Mouse (Mus musculus) megakaryocyte, embryonic 14.5 days (primary cell): ENCODE measurements at regions not wholly inside any gene's neighbourhood (a gene's known extent, or its start where the extent isn't known, plus 50 kb on each side); places are given as distances from the start of the nearest gene placed in this dataset.

Experiments used
- H3K27me3 ChIP-seq: replicated peaks from 2 replicates; pipeline ENCODE3; 2012; ENCODE audit warnings: inconsistent platforms
- H3K36me3 ChIP-seq: replicated peaks from 2 replicates; pipeline ENCODE3; 2012; ENCODE audit warnings: low read length, inconsistent platforms, mixed read lengths
- H3K4me1 ChIP-seq: 2 replicates; pipeline ENCODE4 v1.6.1; 2012; ENCODE audit warnings: inconsistent platforms
- H3K4me3 ChIP-seq: replicated peaks from 2 replicates; pipeline ENCODE3; 2012; ENCODE audit warnings: moderate library complexity, mild to moderate bottlenecking, inconsistent platforms
- H3K9me3 ChIP-seq: 2 replicates; pipeline ENCODE4 v1.6.1; 2012; ENCODE audit warnings: inconsistent platforms
- FLI1 ChIP-seq: IDR thresholded peaks from 2 replicates; pipeline ENCODE4 v1.6.1; 2012; ENCODE audit warnings: low read length, inconsistent platforms, mixed read lengths
- GATA1 ChIP-seq: IDR thresholded peaks from 3 replicates; pipeline ENCODE4 v1.6.1; 2012; ENCODE audit warnings: mixed read lengths, low read length, inconsistent platforms, borderline replicate concordance

GRCm38 (mm10) chr14:114945744-114946143 lies 146.3 kb upstream of the Gpc5 start:
- no peaks in the 10 kb centered on the region for H3K9me3 ChIP-seq
- H3K4me3 ChIP-seq: peak overlapping the region; percentile 64
- no peaks in the 10 kb centered on the region for H3K36me3 ChIP-seq
- TF ChIP-seq FLI1: no peak
- no peak for TF ChIP-seq GATA1
- no peaks in the 10 kb centered on the region for H3K27me3 ChIP-seq
- H3K4me1 ChIP-seq: peaks cover 45% of the 10 kb centered on the region

DNA sequence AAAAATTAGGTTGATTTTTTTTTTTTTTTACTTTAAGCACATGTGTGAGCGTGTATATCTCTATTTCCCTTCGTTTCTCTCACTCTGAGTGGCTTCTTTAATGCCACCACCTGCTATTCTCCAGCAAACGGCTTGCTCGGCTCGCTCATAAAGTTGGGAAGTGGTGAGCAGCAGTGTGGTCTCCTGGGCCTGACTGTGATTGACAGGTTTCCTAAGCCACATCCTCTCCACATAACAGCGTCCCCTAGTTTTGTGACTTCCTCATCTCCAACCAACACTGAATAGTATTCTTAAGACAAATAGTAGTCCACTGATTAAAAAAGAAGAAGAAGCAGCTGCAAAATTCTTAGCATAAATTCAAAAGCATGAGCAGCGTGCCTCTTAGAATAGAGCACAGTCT lies 145.7 kb upstream of the Gpc5 start:
- H3K4me3 ChIP-seq: peak overlapping the region; percentile 82
- no peaks in the 10 kb centered on the region for H3K36me3 ChIP-seq
- H3K27me3 ChIP-seq: no peaks in the 10 kb centered on the region
- no peak for TF ChIP-seq GATA1
- no peak for TF ChIP-seq FLI1
- H3K4me1 ChIP-seq: peaks cover 49% of the 10 kb centered on the region
- no peaks in the 10 kb centered on the region for H3K9me3 ChIP-seq

- no peaks in the 10 kb centered on the region for H3K27me3 ChIP-seq
- H3K36me3 ChIP-seq: no peaks in the 10 kb centered on the region
- H3K4me1 ChIP-seq: peaks cover 67% of the 10 kb centered on the region
- peak overlapping the region; percentile 91 for H3K4me3 ChIP-seq
- TF ChIP-seq FLI1: no peak
- TF ChIP-seq GATA1: no peak
- no peaks in the 10 kb centered on the region for H3K9me3 ChIP-seq
Observed at GRCm38 (mm10) chr14:114948341-114949155, 143.5 kb upstream of the Gpc5 start.

- Histone ChIP-seq H3K4me3 (peak overlapping the region; percentile 91), H3K36me3 (no peaks in the 10 kb centered on the region), H3K27me3 (no peaks in the 10 kb centered on the region), H3K9me3 (no peaks in the 10 kb centered on the region), H3K4me1 (peaks cover 68% of the 10 kb centered on the region)
- no peak for TF ChIP-seq GATA1
- no peak for TF ChIP-seq FLI1
Observed at GRCm38 (mm10) chr14:114949156-114949496, 142.9 kb upstream of the Gpc5 start.

DNA sequence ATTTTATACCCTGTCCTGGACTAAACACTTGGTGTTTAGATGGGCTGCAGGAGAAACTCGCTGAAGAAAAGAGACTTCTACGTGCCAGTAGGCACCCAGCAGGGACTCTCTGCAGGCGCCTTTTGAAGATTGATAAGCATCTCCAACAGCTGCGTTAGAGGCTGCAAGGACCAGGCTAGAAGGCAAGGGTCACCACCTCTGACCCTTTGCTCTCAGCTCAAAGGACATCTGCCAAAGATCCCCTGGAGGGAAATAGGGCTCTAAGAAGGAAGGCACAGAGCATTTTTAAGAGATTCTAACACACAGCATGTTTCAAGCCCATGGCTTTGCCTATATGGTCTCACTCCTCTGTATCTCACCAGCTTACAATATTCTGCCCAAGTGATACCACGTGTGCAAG lies 139.7 kb upstream of the Gpc5 start:
- H3K9me3 ChIP-seq: no peaks in the 10 kb centered on the region
- TF ChIP-seq FLI1 (no peak), GATA1 (no peak)
- H3K27me3 ChIP-seq: no peaks in the 10 kb centered on the region
- peaks cover 57% of the 10 kb centered on the region for H3K4me1 ChIP-seq
- H3K4me3 ChIP-seq: no peak overlapping the region
- no peaks in the 10 kb centered on the region for H3K36me3 ChIP-seq

DNA sequence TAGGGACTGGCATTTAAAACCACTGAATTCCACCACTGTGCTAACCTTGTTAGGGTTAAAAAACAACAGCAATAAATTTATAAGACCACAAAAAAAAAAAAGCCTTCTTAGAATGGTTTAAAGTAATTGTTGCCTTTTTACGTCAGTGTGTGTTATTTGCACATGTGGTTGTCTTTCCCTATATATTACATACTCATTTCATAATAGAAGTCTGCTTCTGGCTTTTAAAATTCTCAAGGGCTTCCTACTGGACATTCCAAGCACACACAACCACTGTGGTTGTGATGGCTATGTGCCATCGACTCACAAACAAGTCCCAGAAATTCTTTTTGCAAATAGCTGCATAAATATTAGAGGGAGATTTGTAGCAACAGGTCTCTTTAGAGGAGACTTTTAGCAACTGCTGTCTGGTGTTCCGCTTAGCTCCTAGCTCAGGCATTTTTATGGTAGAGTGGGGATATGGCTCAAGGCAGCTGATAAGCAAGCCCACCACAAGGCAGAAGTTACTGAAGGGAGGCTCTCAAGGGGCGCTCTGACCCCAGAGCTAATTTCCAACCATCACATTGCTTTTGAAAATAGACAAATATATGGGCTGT lies 138.8 kb upstream of the Gpc5 start:
- Histone ChIP-seq H3K9me3 (no peaks in the 10 kb centered on the region), H3K27me3 (no peaks in the 10 kb centered on the region), H3K4me3 (no peak overlapping the region), H3K4me1 (peaks cover 48% of the 10 kb centered on the region), H3K36me3 (no peaks in the 10 kb centered on the region)
- TF ChIP-seq GATA1 (no peak), FLI1 (no peak)

- Histone ChIP-seq H3K4me1 (peaks cover 39% of the 10 kb centered on the region), H3K4me3 (no peak overlapping the region), H3K36me3 (no peaks in the 10 kb centered on the region), H3K27me3 (no peaks in the 10 kb centered on the region), H3K9me3 (no peaks in the 10 kb centered on the region)
- TF ChIP-seq FLI1 (no peak), GATA1 (no peak)
Observed at GRCm38 (mm10) chr14:114954287-114954686, 137.7 kb upstream of the Gpc5 start.

DNA sequence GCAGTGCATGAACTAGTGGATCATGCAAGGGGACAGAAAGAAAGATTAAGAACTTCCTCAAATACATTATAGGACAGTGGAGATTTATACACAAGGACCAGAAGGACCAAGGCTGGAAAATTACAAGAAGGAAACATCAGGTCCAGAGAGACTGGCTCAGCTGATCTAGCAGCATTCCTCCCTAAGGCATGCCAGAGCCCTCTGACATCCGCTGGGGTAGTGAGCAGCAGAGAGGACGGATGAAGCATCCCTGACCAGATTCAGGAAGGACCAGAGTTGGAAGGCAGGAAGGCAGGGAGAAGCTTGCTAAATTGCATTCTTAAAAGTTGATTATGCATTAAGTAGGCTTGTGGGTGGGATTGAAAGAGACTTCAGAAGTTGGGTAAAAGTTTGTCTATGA lies 136.4 kb upstream of the Gpc5 start:
- H3K36me3 ChIP-seq: no peaks in the 10 kb centered on the region
- peaks cover 40% of the 10 kb centered on the region for H3K4me1 ChIP-seq
- TF ChIP-seq FLI1 (no peak), GATA1 (no peak)
- no peaks in the 10 kb centered on the region for H3K9me3 ChIP-seq
- H3K27me3 ChIP-seq: no peaks in the 10 kb centered on the region
- H3K4me3 ChIP-seq: no peak overlapping the region

GRCm38 (mm10) chr14:114960273-114960672 lies 131.7 kb upstream of the Gpc5 start:
- Histone ChIP-seq H3K4me1 (peaks cover 25% of the 10 kb centered on the region), H3K27me3 (no peaks in the 10 kb centered on the region), H3K4me3 (no peak overlapping the region), H3K9me3 (no peaks in the 10 kb centered on the region), H3K36me3 (no peaks in the 10 kb centered on the region)
- TF ChIP-seq GATA1: no peak
- no peak for TF ChIP-seq FLI1

GRCm38 (mm10) chr14:114965941-114966340 lies 126.1 kb upstream of the Gpc5 start:
- no peak for TF ChIP-seq FLI1
- no peak for TF ChIP-seq GATA1
- Histone ChIP-seq H3K9me3 (no peaks in the 10 kb centered on the region), H3K27me3 (no peaks in the 10 kb centered on the region), H3K36me3 (no peaks in the 10 kb centered on the region), H3K4me3 (no peak overlapping the region), H3K4me1 (peaks cover 28% of the 10 kb centered on the region)

DNA sequence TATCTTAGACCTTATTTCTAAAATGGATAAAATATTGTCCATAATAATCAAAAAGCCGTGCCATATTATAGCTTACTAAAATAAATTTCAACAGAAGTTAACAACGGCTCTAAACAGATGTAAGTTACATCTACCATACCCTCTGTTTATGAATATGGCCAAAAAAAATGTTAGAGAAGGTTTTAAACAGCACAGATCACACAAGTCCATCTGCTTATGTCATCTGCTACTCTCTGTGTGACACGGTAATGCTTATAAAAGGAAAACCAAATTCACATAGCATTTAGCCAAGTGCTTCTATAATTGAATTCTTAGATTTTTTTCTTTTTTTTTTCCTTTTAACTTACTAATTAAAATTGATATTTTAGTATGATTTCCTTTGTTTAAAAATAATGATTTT lies 123.0 kb upstream of the Gpc5 start:
- no peak for TF ChIP-seq FLI1
- TF ChIP-seq GATA1: no peak
- Histone ChIP-seq H3K36me3 (no peaks in the 10 kb centered on the region), H3K9me3 (no peaks in the 10 kb centered on the region), H3K4me1 (peaks cover 24% of the 10 kb centered on the region), H3K4me3 (no peak overlapping the region), H3K27me3 (no peaks in the 10 kb centered on the region)
